Mouse (Mus musculus): ENCODE results near the gene Prkab1. TPM values are rescaled to one million over a fixed set of nuclear protein-coding genes. Genes with fewer than 3 reads are reported as not detected.

The Prkab1 gene
- polyA plus RNA-seq, 1 experiment: 64.1 TPM

GRCm38 (mm10) chr5:115984392-115984791 is 39.9 kb downstream of the Prkab1 start:
- 93% methylated on average over 6 of the region's 6 CpGs for WGBS
- no peak overlapping the region for H3K27ac ChIP-seq (ENCODE audit: control insufficient read depth, insufficient read depth, low read depth, low read length, poor library complexity)
- TF ChIP-seq CTCF (IDR thresholded peaks at IDR 0.05; ENCODE audit: control insufficient read depth, insufficient read depth, low read length): no peak
- TF ChIP-seq POLR2A (IDR thresholded peaks at IDR 0.05; ENCODE audit: borderline replicate concordance, control insufficient read depth, low read depth, low read length): no peak

GRCm38 (mm10) chr5:115982671-115983373 is 41.5 kb downstream of the Prkab1 start:
- H3K4me1 ChIP-seq (ENCODE audit: control insufficient read depth, insufficient read depth, low read length): peaks cover under 1% of the 10 kb centered on the region; the same call in 1 of the 2 replicates
- WGBS: 39% methylated on average over 7 of the region's 7 CpGs
- H3K27ac ChIP-seq (ENCODE audit: control insufficient read depth, insufficient read depth, low read depth, low read length, poor library complexity): no peak overlapping the region
- TF ChIP-seq POLR2A (IDR thresholded peaks at IDR 0.05; ENCODE audit: borderline replicate concordance, control insufficient read depth, low read depth, low read length): no peak
- no peak for TF ChIP-seq CTCF (IDR thresholded peaks at IDR 0.05; ENCODE audit: control insufficient read depth, insufficient read depth, low read length)
- H3K4me3 ChIP-seq (replicated peaks; ENCODE audit: control insufficient read depth, low read depth, low read length): no peak overlapping the region

More at GRCm38 (mm10) chr5:115984392-115984791, 39.9 kb downstream of the Prkab1 start:
- Histone ChIP-seq H3K4me1 (ENCODE audit: control insufficient read depth, insufficient read depth, low read length) (no peaks in the 10 kb centered on the region), H3K4me3 (replicated peaks; ENCODE audit: control insufficient read depth, low read depth, low read length) (no peak overlapping the region)

GRCm38 (mm10) chr5:115980537-115980936 is 43.8 kb downstream of the Prkab1 start:
- Histone ChIP-seq H3K4me3 (replicated peaks; ENCODE audit: control insufficient read depth, low read depth, low read length) (no peak overlapping the region), H3K27ac (ENCODE audit: control insufficient read depth, insufficient read depth, low read depth, low read length, poor library complexity) (no peak overlapping the region), H3K4me1 (ENCODE audit: control insufficient read depth, insufficient read depth, low read length) (peaks cover 2% of the 10 kb centered on the region; the same call in 1 of the 2 replicates)
- WGBS: 96% methylated on average over 9 of the region's 9 CpGs
- TF ChIP-seq POLR2A (IDR thresholded peaks at IDR 0.05; ENCODE audit: borderline replicate concordance, control insufficient read depth, low read depth, low read length): no peak
- no peak for TF ChIP-seq CTCF (IDR thresholded peaks at IDR 0.05; ENCODE audit: control insufficient read depth, insufficient read depth, low read length)

- TF ChIP-seq POLR2A (IDR thresholded peaks at IDR 0.05; ENCODE audit: borderline replicate concordance, control insufficient read depth, low read depth, low read length): no peak
- TF ChIP-seq CTCF (IDR thresholded peaks at IDR 0.05; ENCODE audit: control insufficient read depth, insufficient read depth, low read length): peak; percentile 63
- Histone ChIP-seq H3K4me3 (replicated peaks; ENCODE audit: control insufficient read depth, low read depth, low read length) (no peak overlapping the region), H3K27ac (ENCODE audit: control insufficient read depth, insufficient read depth, low read depth, low read length, poor library complexity) (no peak overlapping the region), H3K4me1 (ENCODE audit: control insufficient read depth, insufficient read depth, low read length) (peaks cover 2% of the 10 kb centered on the region; the same call in 1 of the 2 replicates)
- WGBS: 85% methylated on average over 16 of the region's 16 CpGs
These were observed 45.1 kb downstream of the Prkab1 start for GRCm38 (mm10) chr5:115979134-115979696.

GRCm38 (mm10) chr5:115978255-115978654 is 46.1 kb downstream of the Prkab1 start:
- Histone ChIP-seq H3K4me3 (replicated peaks; ENCODE audit: control insufficient read depth, low read depth, low read length) (no peak overlapping the region), H3K27ac (ENCODE audit: control insufficient read depth, insufficient read depth, low read depth, low read length, poor library complexity) (peak overlapping the region; percentile 66), H3K4me1 (ENCODE audit: control insufficient read depth, insufficient read depth, low read length) (peaks cover 2% of the 10 kb centered on the region; the same call in 1 of the 2 replicates)
- 73% methylated on average over 5 of the region's 5 CpGs for WGBS
- TF ChIP-seq CTCF (IDR thresholded peaks at IDR 0.05; ENCODE audit: control insufficient read depth, insufficient read depth, low read length) (no peak), POLR2A (IDR thresholded peaks at IDR 0.05; ENCODE audit: borderline replicate concordance, control insufficient read depth, low read depth, low read length) (no peak)

- peak; percentile 66; the same call in 1 of the 2 replicates for TF ChIP-seq POLR2A (IDR thresholded peaks at IDR 0.05; ENCODE audit: borderline replicate concordance, control insufficient read depth, low read depth, low read length)
- 0 out of 2 replicates have a peak, but pooled peaks have one; percentile 0 for TF ChIP-seq CTCF (IDR thresholded peaks at IDR 0.05; ENCODE audit: control insufficient read depth, insufficient read depth, low read length)
- Histone ChIP-seq H3K4me3 (replicated peaks; ENCODE audit: control insufficient read depth, low read depth, low read length) (peak overlapping the region; percentile 14), H3K4me1 (ENCODE audit: control insufficient read depth, insufficient read depth, low read length) (peaks cover 2% of the 10 kb centered on the region; the same call in 1 of the 2 replicates), H3K27ac (ENCODE audit: control insufficient read depth, insufficient read depth, low read depth, low read length, poor library complexity) (peak overlapping the region; percentile 66)
- WGBS: 36% methylated on average over 10 of the region's 10 CpGs
These were observed 46.6 kb downstream of the Prkab1 start for GRCm38 (mm10) chr5:115977757-115978156.

GRCm38 (mm10) chr5:115977266-115977665 is 47.0 kb downstream of the Prkab1 start:
- Histone ChIP-seq H3K4me3 (replicated peaks; ENCODE audit: control insufficient read depth, low read depth, low read length) (peak overlapping the region; percentile 30), H3K27ac (ENCODE audit: control insufficient read depth, insufficient read depth, low read depth, low read length, poor library complexity) (peak overlapping the region; percentile 66), H3K4me1 (ENCODE audit: control insufficient read depth, insufficient read depth, low read length) (peaks cover 2% of the 10 kb centered on the region; the same call in 1 of the 2 replicates)
- TF ChIP-seq POLR2A (IDR thresholded peaks at IDR 0.05; ENCODE audit: borderline replicate concordance, control insufficient read depth, low read depth, low read length): no peak
- no peak for TF ChIP-seq CTCF (IDR thresholded peaks at IDR 0.05; ENCODE audit: control insufficient read depth, insufficient read depth, low read length)
- 51% methylated on average over 10 of the region's 10 CpGs for WGBS

- 93% methylated on average over 5 of the region's 5 CpGs for WGBS
- H3K4me3 ChIP-seq (replicated peaks; ENCODE audit: control insufficient read depth, low read depth, low read length): no peak overlapping the region
- H3K4me1 ChIP-seq (ENCODE audit: control insufficient read depth, insufficient read depth, low read length): peaks cover 2% of the 10 kb centered on the region; the same call in 1 of the 2 replicates
- TF ChIP-seq CTCF (IDR thresholded peaks at IDR 0.05; ENCODE audit: control insufficient read depth, insufficient read depth, low read length) (no peak), POLR2A (IDR thresholded peaks at IDR 0.05; ENCODE audit: borderline replicate concordance, control insufficient read depth, low read depth, low read length) (no peak)
- no peak overlapping the region for H3K27ac ChIP-seq (ENCODE audit: control insufficient read depth, insufficient read depth, low read depth, low read length, poor library complexity)
These were observed 47.9 kb downstream of the Prkab1 start for GRCm38 (mm10) chr5:115976446-115976845.
